Mouse (Mus musculus) macrophage (primary cell): Measurements from ENCODE around the gene Nicn1. TPM values are rescaled to one million over a fixed set of nuclear protein-coding genes. Genes with fewer than 3 reads are reported as not detected.

Source experiments
- H3K27ac ChIP-seq: fragments of 350-480 bp; formaldehyde crosslinking; 2 replicates; pipeline ENCODE4 v1.9.0; 2021
- H3K36me3 ChIP-seq: fragments of 350-480 bp; formaldehyde crosslinking; 2 replicates; pipeline ENCODE4 v1.9.0; 2021; ENCODE audit errors: inconsistent target
- H3K4me3 ChIP-seq: fragments of 350-480 bp; formaldehyde crosslinking; 2 replicates; pipeline ENCODE4 v1.9.0; 2021; ENCODE audit errors: inconsistent target
- H3K79me2 ChIP-seq: fragments of 350-480 bp; formaldehyde crosslinking; 2 replicates; pipeline ENCODE4 v1.9.0; 2021; ENCODE audit errors: inconsistent target
- WGBS: methylation state at CpG from one replicate; pipeline ENCODE4 v1.1.7; 2026; ENCODE audit warnings: inconsistent platforms; ENCODE audit not compliant: missing documents; 5-methylcytosine and 5-hydroxymethylcytosine counted together
- polyA plus RNA-seq: library from polyadenylated mRNA; stranded (reverse); fragments of 250-400 nt; gene quantifications from 3 replicates; pipeline ENCODE4 v1.2.4, GENCODE M21; 2018; ENCODE audit warnings: inconsistent platforms
- total RNA-seq, 78 experiments: library from RNA; depleted of rRNA; stranded (reverse); fragments of 250-400 nt; gene quantifications; 1 replicate in 9 of 78; 2 replicates in 24 of 78; 3 replicates in 43 of 78; 4 replicates in 2 of 78; pipeline ENCODE4 v1.2.4; 2018; ENCODE audit warnings: inconsistent platforms in 56 of 78

The Nicn1 gene
- 10 to 100 TPM in 1 of 26 experiments, 1 to 10 TPM in 21, under 1 TPM in 4; 0.51 to 11.4 (median 3.6) TPM for total RNA-seq (2018; cell fraction: chromatin; rRNA removed)
- total RNA-seq (2018; cell fraction: cytosol; rRNA removed): 1 to 10 TPM; 4.4 to 9.4 (median 5.8) TPM
- total RNA-seq (2018; cell fraction: nucleus; rRNA removed): 1 to 10 TPM in 24 of 26 experiments, under 1 TPM in 2; 0.81 to 9.2 (median 3.0) TPM
- 6.8 to 7.1 TPM (median 6.8 TPM) in 3 replicates for polyA plus RNA-seq

- Histone ChIP-seq H3K27ac (no peak within 1 kb of the TSS), H3K36me3 (no peaks in the 10 kb centered on the region), H3K79me2 (no peaks in the 10 kb centered on the region), H3K4me3 (peak within 1 kb of the TSS; percentile 54)
- WGBS: under 1% methylated on average over 32 of the region's 32 CpGs
These were observed at the start of gene Nicn1 for GRCm38 (mm10) chr9:108290016-108290750. Nicn1 (plus strand) TSS chr9:108290429.

DNA sequence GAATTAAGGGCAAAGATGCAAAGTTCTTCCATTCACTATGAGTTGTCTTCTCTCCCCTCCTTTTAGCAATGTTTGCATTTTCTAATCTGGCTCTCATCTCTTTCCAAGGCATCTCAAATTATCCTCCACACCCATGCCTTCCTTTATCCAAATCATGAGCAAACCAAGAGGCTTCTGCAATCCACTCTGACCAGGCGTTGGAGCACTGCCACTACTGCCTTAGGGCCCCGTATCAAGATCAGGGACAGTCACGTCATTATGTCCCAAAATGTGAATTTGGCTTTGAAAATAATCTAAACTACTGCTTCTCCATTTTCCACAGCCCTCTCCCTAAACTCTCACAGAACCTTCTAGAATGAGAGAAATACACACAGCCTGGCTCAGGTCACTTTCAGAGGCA, 45.7 kb upstream of the Nicn1 start:
- Histone ChIP-seq H3K4me3 (no peak overlapping the region), H3K27ac (no peak overlapping the region), H3K36me3 (no peaks in the 10 kb centered on the region), H3K79me2 (no peaks in the 10 kb centered on the region)
- 93% methylated on average over 3 of the region's 3 CpGs for WGBS

DNA sequence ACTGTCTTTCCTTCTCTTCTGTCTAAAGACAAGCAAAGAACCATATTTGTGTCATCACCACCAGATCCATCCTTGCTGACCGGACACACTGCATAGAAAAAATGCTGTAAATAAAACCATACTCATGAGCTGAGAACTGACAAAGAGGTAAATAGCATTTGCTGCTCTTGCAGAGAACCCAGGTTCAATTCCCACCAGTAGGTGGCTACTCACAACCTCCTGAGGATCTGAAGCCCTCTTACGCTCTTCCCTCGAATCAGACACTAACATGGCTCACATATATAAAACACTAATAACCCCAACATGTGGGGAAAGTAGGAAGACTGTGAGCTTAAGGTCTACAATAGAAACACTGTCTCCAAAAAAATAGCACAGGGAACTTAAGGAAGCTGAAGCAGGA, 45.2 kb upstream of the Nicn1 start:
- no peaks in the 10 kb centered on the region for H3K36me3 ChIP-seq
- no peak overlapping the region for H3K4me3 ChIP-seq
- H3K79me2 ChIP-seq: no peaks in the 10 kb centered on the region
- no peak overlapping the region for H3K27ac ChIP-seq
- 92% methylated on average over 2 of the region's 3 CpGs for WGBS

DNA sequence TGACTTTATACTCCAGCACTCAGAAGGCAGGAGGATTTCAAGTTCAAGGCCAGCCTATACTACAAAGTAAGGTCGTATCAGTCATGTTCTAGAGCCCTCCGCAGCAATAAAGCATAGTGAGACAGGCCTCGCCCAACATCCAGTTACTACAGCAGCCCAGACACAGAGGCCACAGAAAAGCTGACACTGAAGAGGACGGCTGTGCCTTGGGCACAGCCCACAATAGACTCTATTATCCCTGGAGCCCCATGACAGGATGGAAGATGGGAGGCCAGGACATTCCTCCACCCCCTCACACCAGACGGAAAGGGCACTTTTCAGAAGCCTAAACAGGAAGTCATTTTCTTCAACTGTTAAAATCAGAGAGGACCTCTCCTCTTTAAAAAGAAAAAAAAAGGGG, 41.3 kb upstream of the Nicn1 start:
- Histone ChIP-seq H3K79me2 (no peaks in the 10 kb centered on the region; the same call in 1 of the 2 replicates), H3K27ac (no peak overlapping the region), H3K4me3 (no peak overlapping the region), H3K36me3 (peaks cover 8% of the 10 kb centered on the region; the same call in 1 of the 2 replicates)
- WGBS: 88% methylated on average over 5 of the region's 5 CpGs

- Histone ChIP-seq H3K4me3 (no peak overlapping the region), H3K79me2 (peaks cover 27% of the 10 kb centered on the region), H3K36me3 (peaks cover 8% of the 10 kb centered on the region; the same call in 1 of the 2 replicates), H3K27ac (no peak overlapping the region)
- 93% methylated on average over 6 of the region's 6 CpGs for WGBS
These were observed 38.4 kb upstream of the Nicn1 start for GRCm38 (mm10) chr9:108251877-108252276.

DNA sequence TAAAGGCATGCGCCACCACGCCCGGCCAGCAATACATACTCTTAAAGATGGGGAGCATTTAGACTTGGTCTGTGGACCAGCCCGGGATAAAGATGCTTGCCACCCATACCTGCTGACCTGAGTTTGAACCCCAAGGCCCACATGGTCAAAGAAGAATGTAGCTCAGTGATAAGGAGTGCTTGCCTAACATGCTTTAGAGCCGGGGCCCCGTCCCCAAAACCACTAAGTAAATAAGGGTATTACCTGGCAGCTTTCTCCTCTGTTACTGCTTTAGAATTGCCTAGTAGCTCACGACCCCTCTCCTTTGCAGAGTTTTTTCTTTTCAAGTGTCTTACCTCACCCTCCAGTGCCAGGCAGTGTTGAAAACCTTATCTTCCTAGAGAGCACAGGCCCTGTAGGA, 37.5 kb upstream of the Nicn1 start:
- Histone ChIP-seq H3K79me2 (peaks cover 36% of the 10 kb centered on the region), H3K27ac (no peak overlapping the region), H3K36me3 (peaks cover 8% of the 10 kb centered on the region; the same call in 1 of the 2 replicates), H3K4me3 (no peak overlapping the region)
- 93% methylated on average over 7 of the region's 7 CpGs for WGBS

DNA sequence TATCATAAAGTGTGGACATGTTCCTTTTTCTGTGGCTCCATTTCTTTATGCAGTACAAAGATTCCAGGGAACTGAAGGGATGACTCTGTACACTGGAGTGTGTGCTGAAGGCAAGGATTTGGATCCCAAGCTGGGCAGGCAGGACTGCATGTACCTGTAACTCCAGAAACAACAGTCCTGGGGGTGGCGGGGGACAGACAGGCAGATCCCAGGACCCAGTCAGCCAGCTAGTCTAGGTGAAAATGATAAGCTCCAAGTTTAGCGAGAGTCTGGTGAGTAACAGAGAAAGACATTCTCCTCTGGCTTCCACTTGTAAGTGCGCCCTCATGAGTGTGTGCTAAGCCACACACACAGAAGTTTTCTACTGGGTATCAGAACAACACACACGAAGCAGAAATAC, 29.7 kb upstream of the Nicn1 start:
- Histone ChIP-seq H3K36me3 (no peaks in the 10 kb centered on the region), H3K4me3 (no peak overlapping the region), H3K79me2 (peaks cover 73% of the 10 kb centered on the region), H3K27ac (no peak overlapping the region)
- 94% methylated on average over 4 of the region's 4 CpGs for WGBS

DNA sequence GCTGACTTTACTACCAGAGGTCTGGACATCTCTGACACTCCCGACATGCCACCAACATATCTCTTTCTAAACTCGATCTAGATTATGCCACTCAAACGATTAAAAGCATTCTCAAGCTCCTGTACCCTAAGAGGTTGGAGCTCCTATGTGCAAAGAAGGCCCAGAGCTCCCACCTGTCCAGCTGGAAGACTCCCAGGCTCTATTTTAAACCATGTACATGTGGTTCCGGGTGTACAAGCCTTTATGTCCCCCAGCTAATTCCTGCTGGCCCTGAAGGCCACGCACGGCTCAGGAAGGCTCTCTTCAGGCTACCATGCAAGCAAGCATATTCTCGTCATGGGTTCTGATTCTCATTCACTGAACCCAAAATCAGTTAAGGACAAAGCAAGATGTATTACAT, 28.4 kb upstream of the Nicn1 start:
- Histone ChIP-seq H3K27ac (no peak overlapping the region), H3K36me3 (no peaks in the 10 kb centered on the region), H3K4me3 (no peak overlapping the region), H3K79me2 (peaks cover 59% of the 10 kb centered on the region)
- 89% methylated on average over 7 of the region's 7 CpGs for WGBS

DNA sequence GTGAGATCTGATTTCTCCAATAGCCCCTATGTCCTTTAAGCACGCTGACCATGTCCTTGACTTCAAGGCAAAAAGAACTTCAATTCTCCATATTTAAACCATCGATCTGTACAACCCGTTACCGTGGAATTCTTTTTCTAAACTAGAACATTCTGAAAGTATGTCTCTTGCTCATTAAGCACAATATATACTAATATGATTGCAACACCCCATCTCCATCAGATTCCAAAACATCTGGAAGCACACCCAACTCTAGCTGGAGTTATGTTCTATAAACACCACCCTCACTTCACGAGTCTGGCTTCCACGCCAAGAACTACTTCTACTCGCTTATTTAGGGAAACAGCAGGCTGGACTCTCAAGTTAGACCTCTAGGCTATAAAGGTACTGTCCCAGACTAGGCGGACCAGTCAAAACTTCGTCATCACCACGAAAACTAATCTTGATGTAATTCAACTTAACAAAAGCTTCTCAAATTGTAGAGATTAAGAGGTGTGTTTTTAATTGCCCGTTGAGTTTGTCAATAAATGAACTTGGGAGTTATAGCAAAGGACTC, 27.7 kb upstream of the Nicn1 start:
- Histone ChIP-seq H3K27ac (no peak overlapping the region), H3K4me3 (peak overlapping the region; percentile 54), H3K36me3 (no peaks in the 10 kb centered on the region), H3K79me2 (peaks cover 52% of the 10 kb centered on the region)
- 65% methylated on average over 11 of the region's 11 CpGs for WGBS

DNA sequence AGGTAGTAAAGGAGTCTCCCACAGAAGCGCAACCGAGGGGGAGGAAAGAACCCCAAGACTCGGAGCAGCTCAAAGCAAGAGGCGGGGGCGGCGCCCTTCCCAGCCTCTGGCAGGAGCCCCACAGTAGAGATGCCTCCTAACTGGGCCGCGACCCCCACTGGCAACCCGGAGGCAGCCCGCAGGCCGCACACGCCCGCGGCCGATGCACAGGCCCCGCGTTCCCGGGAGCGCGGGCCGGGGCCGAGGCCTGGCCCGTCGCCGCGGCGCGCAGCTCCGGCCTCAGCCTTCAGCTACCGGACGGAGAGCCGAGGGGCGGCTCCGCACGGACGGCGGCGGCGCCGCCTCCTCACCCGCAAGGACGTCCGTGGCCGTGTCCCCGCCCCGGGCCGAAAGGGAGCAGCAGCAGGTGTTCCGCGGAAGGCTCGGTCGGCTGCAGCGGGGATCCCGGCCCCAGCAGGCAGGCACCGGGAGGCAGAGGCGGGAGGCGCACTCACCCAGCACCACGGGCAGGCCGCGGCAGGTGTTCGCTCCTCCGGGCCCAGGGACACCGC, 27.0 kb upstream of the Nicn1 start:
- Histone ChIP-seq H3K4me3 (peak overlapping the region; percentile 54), H3K79me2 (peaks cover 47% of the 10 kb centered on the region), H3K27ac (no peak overlapping the region), H3K36me3 (no peaks in the 10 kb centered on the region)
- WGBS: 1% methylated on average over 51 of the region's 62 CpGs

DNA sequence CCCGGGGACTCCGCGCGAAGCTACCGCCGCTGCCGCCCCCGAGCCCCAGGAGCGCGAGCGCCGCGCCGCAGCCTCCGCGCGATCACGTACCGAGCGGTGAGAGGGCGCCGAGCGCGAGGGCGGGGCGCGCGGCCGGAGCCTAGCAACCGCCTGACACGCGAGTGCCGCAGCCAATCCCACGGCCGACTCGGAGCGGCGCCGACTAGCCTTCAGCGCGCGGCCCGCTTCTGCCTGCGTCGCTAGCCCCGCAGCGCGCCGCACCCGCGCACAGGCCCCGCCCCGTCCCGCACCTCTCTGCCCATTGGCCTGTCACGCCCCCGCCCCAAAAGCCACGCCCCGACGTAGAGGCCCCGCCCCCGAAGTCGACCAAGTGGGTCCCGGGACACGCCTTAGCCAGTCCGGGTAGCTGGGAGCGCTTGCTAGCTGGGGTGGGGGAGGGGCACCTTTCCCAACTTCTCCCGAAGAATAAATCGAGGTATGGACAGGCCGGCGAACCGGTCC, 26.5 kb upstream of the Nicn1 start, which contains the start of gene Dag1:
Gene Dag1, minus strand, starts transcription at position 269 of the 501 bp plus-strand sequence.
- H3K27ac ChIP-seq: no peak within 1 kb of the TSS
- no peaks in the 10 kb centered on the region for H3K36me3 ChIP-seq
- H3K79me2 ChIP-seq: peaks cover 42% of the 10 kb centered on the region
- H3K4me3 ChIP-seq: peak within 1 kb of the TSS; percentile 54
- WGBS: 0% methylated on average over 67 of the region's 71 CpGs

DNA sequence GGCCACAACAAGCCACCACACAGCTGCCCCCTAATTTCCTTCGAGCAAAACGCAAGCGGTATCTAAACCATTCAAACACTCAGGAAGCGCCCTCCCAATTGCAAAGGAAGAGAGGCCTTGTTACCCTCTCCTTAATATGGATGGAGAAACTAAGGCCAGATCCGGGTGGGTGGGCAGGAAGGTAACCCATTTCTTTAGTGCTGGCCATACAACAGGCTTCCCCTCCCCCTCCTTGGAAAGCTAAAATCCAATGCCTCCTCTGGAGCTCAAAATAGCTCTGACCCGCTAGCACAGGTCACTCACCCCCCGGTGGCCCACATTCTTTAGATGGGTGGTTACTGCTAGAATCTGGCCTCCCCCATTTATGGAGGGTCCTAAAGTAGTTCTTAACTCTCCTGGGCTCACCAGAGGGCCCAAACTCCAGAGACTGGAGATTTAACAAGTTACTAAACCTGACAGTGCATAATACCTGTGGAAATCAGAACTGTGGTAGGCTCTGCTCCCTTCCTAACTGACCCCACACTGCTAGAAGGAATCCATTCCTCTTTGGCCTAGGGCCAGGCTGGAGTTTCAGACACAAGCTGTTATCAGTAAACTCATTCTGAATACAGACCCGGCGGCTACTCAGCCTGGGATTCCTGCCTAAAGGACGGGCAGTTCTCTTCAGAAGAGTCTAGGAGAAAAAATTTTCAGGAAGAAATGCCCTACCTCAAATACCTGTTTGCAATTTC, 25.9 kb upstream of the Nicn1 start:
- Histone ChIP-seq H3K27ac (no peak overlapping the region), H3K36me3 (no peaks in the 10 kb centered on the region), H3K79me2 (peaks cover 36% of the 10 kb centered on the region), H3K4me3 (peak overlapping the region; percentile 38)
- WGBS: 39% methylated on average over 10 of the region's 10 CpGs

GRCm38 (mm10) chr9:108266261-108266935, 23.8 kb upstream of the Nicn1 start:
- Histone ChIP-seq H3K4me3 (no peak overlapping the region), H3K36me3 (no peaks in the 10 kb centered on the region), H3K79me2 (peaks cover 17% of the 10 kb centered on the region), H3K27ac (no peak overlapping the region)
- WGBS: 45% methylated on average over 10 of the region's 10 CpGs

DNA sequence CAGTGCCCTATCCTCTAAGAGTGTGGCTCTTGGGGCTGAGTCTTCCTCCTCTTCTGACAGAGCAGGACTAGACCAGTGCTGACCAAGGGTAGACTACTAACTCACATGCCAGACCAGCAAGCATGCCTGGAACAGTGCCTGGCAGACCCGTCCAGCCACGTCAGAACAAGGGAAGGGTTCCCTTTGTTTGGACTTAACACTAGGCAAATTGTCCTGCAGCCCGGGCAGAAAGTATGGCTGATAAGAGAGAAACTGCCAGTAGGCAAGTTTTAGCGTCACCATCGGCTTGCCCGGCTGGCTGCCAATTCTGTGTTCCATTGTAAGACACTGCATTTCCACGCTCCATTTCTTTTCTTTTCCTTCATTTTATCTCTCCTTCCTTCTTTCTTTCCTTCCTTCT, 22.5 kb upstream of the Nicn1 start:
- H3K36me3 ChIP-seq: no peaks in the 10 kb centered on the region
- H3K79me2 ChIP-seq: peaks cover 4% of the 10 kb centered on the region
- WGBS: 93% methylated on average over 7 of the region's 7 CpGs
- H3K27ac ChIP-seq: no peak overlapping the region
- H3K4me3 ChIP-seq: no peak overlapping the region
